Mouse (Mus musculus): ENCODE results near the gene Slc22a18.
A peak's percentile ranks its signal among the peaks of the same experiment; 100 is the strongest.
"Not testable (repeated sequence)": the region's sequence is repeated elsewhere in the genome, so short reads cannot be mapped to it uniquely, and the experiment has no call there.

Gene Slc22a18

GRCm38 (mm10) chr7:143503926-143504325 lies 30.4 kb downstream of the Slc22a18 start:
- DNase-seq (ENCODE audit: low spot score in 2 of 2), result no peak

- no peak for DNase-seq (ENCODE audit: low spot score in 2 of 2)
These were observed 31.9 kb downstream of the Slc22a18 start for GRCm38 (mm10) chr7:143505411-143505810.

- DNase-seq (ENCODE audit: low spot score in 2 of 2), result peak; percentile 54 to 56
These were observed 32.3 kb downstream of the Slc22a18 start for GRCm38 (mm10) chr7:143505823-143506222.

GRCm38 (mm10) chr7:143506271-143506670 lies 32.7 kb downstream of the Slc22a18 start:
- DNase-seq (ENCODE audit: low spot score in 2 of 2), result no peak

GRCm38 (mm10) chr7:143506675-143507074 lies 33.1 kb downstream of the Slc22a18 start:
- peak in 1 of 2 experiments; percentile 20 for DNase-seq (ENCODE audit: low spot score in 2 of 2)

GRCm38 (mm10) chr7:143509566-143509965 lies 36.0 kb downstream of the Slc22a18 start:
- no peak for DNase-seq (ENCODE audit: low spot score in 2 of 2)

- no peak for DNase-seq (ENCODE audit: low spot score in 2 of 2)
These were observed 37.2 kb downstream of the Slc22a18 start for GRCm38 (mm10) chr7:143510593-143511334.

GRCm38 (mm10) chr7:143511335-143511712 lies 37.8 kb downstream of the Slc22a18 start:
- no peak for DNase-seq (ENCODE audit: low spot score in 2 of 2)

- DNase-seq (ENCODE audit: low spot score in 2 of 2), result no peak
These were observed 40.4 kb downstream of the Slc22a18 start for GRCm38 (mm10) chr7:143513763-143514415.

GRCm38 (mm10) chr7:143514416-143514768 lies 40.9 kb downstream of the Slc22a18 start:
- DNase-seq (ENCODE audit: low spot score in 2 of 2), result no peak

- DNase-seq (ENCODE audit: low spot score in 2 of 2), result no peak
These were observed 45.8 kb downstream of the Slc22a18 start for GRCm38 (mm10) chr7:143519333-143519732.

GRCm38 (mm10) chr7:143532410-143532809 lies 58.9 kb downstream of the Slc22a18 start:
- DNase-seq (ENCODE audit: low spot score in 2 of 2), result no peak

GRCm38 (mm10) chr7:143533284-143533683 lies 59.7 kb downstream of the Slc22a18 start:
- DNase-seq (ENCODE audit: low spot score in 2 of 2), result no peak

- no peak for DNase-seq (ENCODE audit: low spot score in 2 of 2)
These were observed 62.7 kb downstream of the Slc22a18 start for GRCm38 (mm10) chr7:143536251-143536650.

- not testable (repeated sequence) for DNase-seq (ENCODE audit: low spot score in 2 of 2)
These were observed 64.7 kb downstream of the Slc22a18 start for GRCm38 (mm10) chr7:143538229-143538628.

- no peak for DNase-seq (ENCODE audit: low spot score in 2 of 2)
These were observed 65.1 kb downstream of the Slc22a18 start for GRCm38 (mm10) chr7:143538671-143539070.

- no peak for DNase-seq (ENCODE audit: low spot score in 2 of 2)
These were observed 70.8 kb downstream of the Slc22a18 start for GRCm38 (mm10) chr7:143544368-143544767.

GRCm38 (mm10) chr7:143546554-143546953 lies 73.0 kb downstream of the Slc22a18 start:
- no peak for DNase-seq (ENCODE audit: low spot score in 2 of 2)

GRCm38 (mm10) chr7:143548231-143548961 lies 74.9 kb downstream of the Slc22a18 start:
- peak in 1 of 2 experiments; percentile 30 for DNase-seq (ENCODE audit: low spot score in 2 of 2)

All from right cerebral cortex, postnatal 36 days (tissue).